Mouse (Mus musculus): ENCODE measurements around the gene Pip5kl1. TPM values are rescaled to one million over a fixed set of nuclear protein-coding genes. Genes with fewer than 3 reads are reported as not detected.

Gene Pip5kl1
- total RNA-seq, 1 experiment from 2014 or later = not detected

Other genes with a start within 250 kb of the Pip5kl1 start
- 61.8 and 67.0 TPM in 2 replicates for gene Ciz1, start 222.5 kb upstream of the Pip5kl1 start, total RNA-seq (2021)
- gene Dnm1, start 221.5 kb upstream of the Pip5kl1 start, total RNA-seq (2021) = 18.9 and 26.7 TPM in 2 replicates
- 142 and 159 TPM in 2 replicates for gene 1110008P14Rik, start 192.9 kb upstream of the Pip5kl1 start, total RNA-seq (2021)
- 7.1 and 9.6 TPM in 2 replicates for gene Lcn2, start 186.5 kb upstream of the Pip5kl1 start, total RNA-seq (2021)
- gene Ptges2, start 178.9 kb upstream of the Pip5kl1 start, total RNA-seq (2021) = 75.8 and 80.5 TPM in 2 replicates
- 4.3 and 4.4 TPM in 2 replicates for gene Naif1, start 124.3 kb upstream of the Pip5kl1 start, total RNA-seq (2021)
- 63.6 and 119 TPM in 2 replicates for gene Slc25a25, start 123.4 kb upstream of the Pip5kl1 start, total RNA-seq (2021)
- gene Fam102a, start 39.5 kb upstream of the Pip5kl1 start, total RNA-seq (2021) = 25.6 and 28.7 TPM in 2 replicates
- 47.8 and 61.8 TPM in 2 replicates for gene Dpm2, start 3.9 kb upstream of the Pip5kl1 start, total RNA-seq (2021)
- not detected in 2 replicates for gene 9430097D07Rik, start 887 bp downstream of the Pip5kl1 start, total RNA-seq (2021)
- gene St6galnac4, start 12.3 kb downstream of the Pip5kl1 start, total RNA-seq (2021) = 12.0 and 13.5 TPM in 2 replicates
- gene St6galnac6, start 24.9 kb downstream of the Pip5kl1 start, total RNA-seq (2021) = 54.1 and 56.5 TPM in 2 replicates
- gene Ak1, start 47.0 kb downstream of the Pip5kl1 start, total RNA-seq (2021) = 53.2 and 61.4 TPM in 2 replicates
- 105 and 106 TPM in 2 replicates for gene Eng, start 71.8 kb downstream of the Pip5kl1 start, total RNA-seq (2021)
- 16.2 and 35.8 TPM in 2 replicates for gene Fpgs, start 129.3 kb downstream of the Pip5kl1 start, total RNA-seq (2021)
- 67.4 and 79.7 TPM in 2 replicates for gene Cdk9, start 138.3 kb downstream of the Pip5kl1 start, total RNA-seq (2021)
- 29.8 and 39.3 TPM in 2 replicates for gene Sh2d3c, start 146.3 kb downstream of the Pip5kl1 start, total RNA-seq (2021)
- not detected in 2 replicates for gene 6330409D20Rik, start 166.2 kb downstream of the Pip5kl1 start, total RNA-seq (2021)
- 25.3 and 26.8 TPM in 2 replicates for gene Tor2a, start 182.4 kb downstream of the Pip5kl1 start, total RNA-seq (2021)
- gene Ttc16, start 200.8 kb downstream of the Pip5kl1 start, total RNA-seq (2021) = 0.26 TPM in 1 of 2 replicates, not detected in the other
- 5.1 and 5.9 TPM in 2 replicates for gene Ptrh1, start 201.0 kb downstream of the Pip5kl1 start, total RNA-seq (2021)
- not detected in 2 replicates for gene Cfap157, start 209.6 kb downstream of the Pip5kl1 start, total RNA-seq (2021)

Measured in adrenal gland, postnatal 14 days (tissue).